Mouse (Mus musculus) heart, embryonic 10.5 days (tissue): ENCODE results near the gene Lix1l. TPM values are rescaled to one million over a fixed set of nuclear protein-coding genes. Genes with fewer than 3 reads are reported as not detected.

Source experiments
- DNase-seq: peaks from one replicate; pipeline ENCODE4 v3.0.0-alpha.2; 2017; ENCODE audit warnings: low spot score
- H3K27ac ChIP-seq: fragments of 300-500 bp; sonication (generic); 2 replicates; pipeline ENCODE4 v1.5.1; 2016; ENCODE audit warnings: mild to moderate bottlenecking
- H3K27me3 ChIP-seq: fragments of 300-500 bp; sonication (generic); 2 replicates; pipeline ENCODE4 v1.6.1; 2016; ENCODE audit warnings: mild to moderate bottlenecking; ENCODE audit not compliant: poor library complexity, insufficient read depth, severe bottlenecking
- H3K36me3 ChIP-seq: fragments of 300-500 bp; sonication (generic); 2 replicates; pipeline ENCODE4 v1.6.1; 2016; ENCODE audit warnings: mild to moderate bottlenecking, moderate library complexity
- H3K4me1 ChIP-seq: fragments of 300-500 bp; sonication (generic); 2 replicates; pipeline ENCODE4 v1.6.1; 2016; ENCODE audit warnings: mild to moderate bottlenecking
- H3K4me3 ChIP-seq: fragments of 300-500 bp; sonication (generic); 2 replicates; pipeline ENCODE4 v1.5.1; 2016; ENCODE audit warnings: mild to moderate bottlenecking, moderate library complexity
- H3K9me3 ChIP-seq: fragments of 300-500 bp; sonication (generic); 2 replicates; pipeline ENCODE4 v1.6.1; 2016; ENCODE audit warnings: mild to moderate bottlenecking, moderate library complexity
- WGBS: fragments of 180-500 bp; shearing (Covaris S2); methylation state at CpG from one replicate; pipeline ENCODE4 v1.1.7; 2016; 5-methylcytosine and 5-hydroxymethylcytosine counted together
- polyA plus RNA-seq: library from polyadenylated mRNA; unstranded; fragments of >200 nt; fragmentation: Nextera tagmentation; extraction: Ambion mirVana; gene quantifications from 2 replicates; pipeline ENCODE4 v1.2.1, GENCODE M21; 2016

Lix1l gene
- polyA plus RNA-seq, 1 experiment from 2014 or later, result 4.8 TPM

DNA sequence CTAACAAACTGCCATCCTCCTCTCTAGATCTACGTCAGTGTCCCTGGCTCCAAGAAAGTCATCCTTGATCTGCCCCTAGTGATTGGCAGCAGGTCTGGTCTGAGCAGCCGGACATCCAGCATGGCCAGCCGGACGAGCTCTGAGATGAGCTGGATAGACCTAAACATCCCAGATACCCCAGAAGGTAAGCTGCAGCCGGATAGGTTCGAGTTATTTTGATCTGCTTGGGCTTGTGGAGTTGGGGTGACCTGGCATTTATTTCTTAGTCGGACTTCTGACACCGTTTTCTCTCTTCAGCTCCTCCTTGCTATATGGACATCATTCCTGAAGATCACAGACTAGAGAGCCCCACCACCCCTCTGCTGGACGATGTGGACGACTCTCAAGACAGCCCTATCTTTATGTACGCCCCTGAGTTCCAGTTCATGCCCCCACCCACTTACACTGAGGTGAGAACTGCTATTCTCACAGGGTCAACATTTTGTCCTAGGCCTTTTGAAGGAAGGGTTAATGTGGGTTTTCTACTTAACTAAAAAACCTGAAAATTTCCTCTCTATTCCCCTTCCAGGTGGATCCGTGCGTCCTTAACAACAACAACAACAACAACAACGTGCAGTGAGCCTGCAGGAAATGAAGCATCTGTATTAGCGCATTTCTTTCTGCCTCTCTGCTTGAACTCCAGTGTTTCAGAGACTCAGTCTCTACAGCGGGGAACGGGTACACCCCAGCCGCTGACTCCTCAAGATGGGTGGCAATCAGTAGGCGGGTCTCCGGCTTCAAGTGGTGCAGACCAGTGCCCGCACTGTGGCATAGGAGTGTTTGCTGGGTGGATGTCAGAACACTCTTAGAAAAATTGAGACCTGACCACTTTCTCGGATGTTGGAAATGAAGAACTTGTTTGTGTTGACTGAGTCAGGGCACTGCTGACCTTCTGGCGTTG, 40.8 kb upstream of the Lix1l start:
- Histone ChIP-seq H3K36me3 (peaks cover 28% of the 10 kb centered on the region), H3K4me3 (peak overlapping the region; percentile 83), H3K27me3 (no peaks in the 10 kb centered on the region), H3K4me1 (peaks cover 53% of the 10 kb centered on the region), H3K27ac (peak overlapping the region; percentile 17; the same call in 1 of the 2 replicates), H3K9me3 (no peaks in the 10 kb centered on the region)
- WGBS, result 73% methylated on average over 23 of the region's 23 CpGs
- no peak for DNase-seq

GRCm38 (mm10) chr3:96560881-96561668, 39.9 kb upstream of the Lix1l start:
- Histone ChIP-seq H3K4me3 (peak overlapping the region; percentile 83), H3K4me1 (peaks cover 47% of the 10 kb centered on the region), H3K27ac (peak overlapping the region; percentile 54; the same call in 1 of the 2 replicates), H3K36me3 (peaks cover 28% of the 10 kb centered on the region), H3K9me3 (no peaks in the 10 kb centered on the region), H3K27me3 (no peaks in the 10 kb centered on the region)
- no peak for DNase-seq
- WGBS, result 81% methylated on average over 9 of the region's 9 CpGs

DNA sequence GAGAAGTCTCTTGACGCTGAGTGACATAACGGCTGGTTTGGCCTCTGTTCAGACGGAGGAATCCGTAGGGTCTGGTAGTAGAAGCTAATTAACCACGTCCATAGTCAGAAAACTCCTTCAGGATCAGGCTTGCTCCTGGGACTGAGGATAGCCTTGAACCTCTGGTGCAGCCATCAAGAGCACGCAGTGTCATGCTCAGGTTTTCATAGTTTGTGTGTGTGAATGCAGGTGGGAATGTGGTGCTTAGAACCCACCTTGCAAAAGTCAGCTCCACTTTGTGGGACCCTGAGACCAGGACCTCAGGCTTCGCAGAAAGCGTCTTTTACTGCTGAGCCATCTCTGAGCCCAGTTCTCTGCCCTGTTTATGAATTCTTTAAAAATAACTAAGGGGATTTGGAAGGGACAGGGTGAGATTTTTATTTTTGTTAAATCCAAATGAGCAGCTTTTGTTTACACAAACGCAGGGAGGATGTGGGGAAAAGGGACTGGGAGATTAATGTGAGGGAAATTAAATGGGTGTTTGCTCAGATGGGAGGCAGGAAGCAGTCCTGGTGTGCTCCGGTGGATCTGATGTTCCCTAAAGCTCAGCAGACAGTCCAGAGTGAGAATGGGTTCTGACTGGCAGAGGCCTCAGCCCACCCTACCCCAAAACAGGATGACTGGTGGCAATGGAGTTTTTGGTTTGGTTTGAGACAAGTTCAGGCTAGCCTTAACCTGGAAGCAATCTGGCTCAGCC, 38.8 kb upstream of the Lix1l start:
- peaks cover 45% of the 10 kb centered on the region for H3K4me1 ChIP-seq
- 60% methylated on average over 10 of the region's 10 CpGs for WGBS
- peaks cover 28% of the 10 kb centered on the region for H3K36me3 ChIP-seq
- no peaks in the 10 kb centered on the region for H3K9me3 ChIP-seq
- no peaks in the 10 kb centered on the region for H3K27me3 ChIP-seq
- H3K27ac ChIP-seq, result no peak overlapping the region; the same call in 1 of the 2 replicates
- no peak for DNase-seq
- peak overlapping the region; percentile 2; the same call in 1 of the 2 replicates for H3K4me3 ChIP-seq

- Histone ChIP-seq H3K4me3 (no peak overlapping the region), H3K27ac (no peak overlapping the region), H3K4me1 (peaks cover 45% of the 10 kb centered on the region), H3K27me3 (no peaks in the 10 kb centered on the region), H3K36me3 (peaks cover 28% of the 10 kb centered on the region), H3K9me3 (no peaks in the 10 kb centered on the region)
- DNase-seq, result no peak
- WGBS, result 94% methylated on average over 8 of the region's 8 CpGs
These were observed 37.7 kb upstream of the Lix1l start for GRCm38 (mm10) chr3:96563267-96563666.

- Histone ChIP-seq H3K4me1 (peaks cover 48% of the 10 kb centered on the region), H3K27ac (peak overlapping the region; percentile 72), H3K4me3 (no peak overlapping the region), H3K36me3 (peaks cover 25% of the 10 kb centered on the region), H3K27me3 (no peaks in the 10 kb centered on the region), H3K9me3 (no peaks in the 10 kb centered on the region)
- DNase-seq, result no peak
- WGBS, result 56% methylated on average over 10 of the region's 10 CpGs
These were observed 36.9 kb upstream of the Lix1l start for GRCm38 (mm10) chr3:96563911-96564632.

DNA sequence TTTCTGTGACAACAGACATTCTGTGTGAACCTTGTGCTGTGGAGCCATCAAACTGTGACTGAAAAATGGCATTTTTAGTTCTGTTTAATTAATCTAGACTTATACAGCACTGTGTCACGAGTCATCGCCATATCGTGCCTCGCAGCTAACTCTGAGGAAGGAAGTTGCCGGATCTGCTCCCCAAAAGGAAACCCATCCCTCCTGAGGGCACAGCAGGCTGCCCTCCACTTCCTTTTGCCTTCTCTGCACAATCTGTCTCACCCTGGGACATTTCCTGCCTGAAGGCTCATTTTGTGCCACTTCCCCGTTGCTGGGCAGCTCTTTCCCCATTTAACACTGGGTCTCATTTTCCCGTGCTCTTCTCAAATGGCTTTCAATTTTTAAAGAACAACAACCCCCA, 36.3 kb upstream of the Lix1l start:
- no peaks in the 10 kb centered on the region for H3K9me3 ChIP-seq
- no peaks in the 10 kb centered on the region for H3K27me3 ChIP-seq
- H3K27ac ChIP-seq, result peak overlapping the region; percentile 72
- H3K36me3 ChIP-seq, result peaks cover 19% of the 10 kb centered on the region
- DNase-seq, result no peak
- no peak overlapping the region for H3K4me3 ChIP-seq
- WGBS, result 59% methylated on average over 7 of the region's 7 CpGs
- H3K4me1 ChIP-seq, result peaks cover 49% of the 10 kb centered on the region

DNA sequence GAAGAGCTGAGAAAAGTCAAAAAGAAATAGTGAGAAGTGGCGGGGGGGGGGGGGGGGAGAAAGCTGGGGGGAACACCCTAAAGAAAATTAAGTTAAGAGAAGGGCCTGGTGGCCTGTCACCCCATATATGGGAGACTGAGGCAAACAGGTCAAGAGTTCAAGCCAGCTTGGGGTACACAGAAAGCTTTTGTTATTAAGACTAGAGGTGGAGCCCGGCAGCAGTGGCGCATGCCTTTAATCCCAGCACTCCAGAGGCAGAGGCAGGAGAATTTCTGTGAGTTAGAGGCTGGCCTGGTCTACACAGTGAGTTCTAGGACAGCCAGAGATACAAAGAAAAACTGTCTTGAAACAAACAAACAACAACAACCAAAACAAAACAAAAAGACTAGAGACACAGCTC, 35.8 kb upstream of the Lix1l start:
- Histone ChIP-seq H3K27ac (peak overlapping the region; percentile 72; the same call in 1 of the 2 replicates), H3K27me3 (no peaks in the 10 kb centered on the region), H3K4me3 (no peak overlapping the region), H3K36me3 (peaks cover 14% of the 10 kb centered on the region), H3K9me3 (no peaks in the 10 kb centered on the region), H3K4me1 (peaks cover 49% of the 10 kb centered on the region)
- no peak for DNase-seq
- WGBS, result 88% methylated on average over 2 of the region's 3 CpGs

DNA sequence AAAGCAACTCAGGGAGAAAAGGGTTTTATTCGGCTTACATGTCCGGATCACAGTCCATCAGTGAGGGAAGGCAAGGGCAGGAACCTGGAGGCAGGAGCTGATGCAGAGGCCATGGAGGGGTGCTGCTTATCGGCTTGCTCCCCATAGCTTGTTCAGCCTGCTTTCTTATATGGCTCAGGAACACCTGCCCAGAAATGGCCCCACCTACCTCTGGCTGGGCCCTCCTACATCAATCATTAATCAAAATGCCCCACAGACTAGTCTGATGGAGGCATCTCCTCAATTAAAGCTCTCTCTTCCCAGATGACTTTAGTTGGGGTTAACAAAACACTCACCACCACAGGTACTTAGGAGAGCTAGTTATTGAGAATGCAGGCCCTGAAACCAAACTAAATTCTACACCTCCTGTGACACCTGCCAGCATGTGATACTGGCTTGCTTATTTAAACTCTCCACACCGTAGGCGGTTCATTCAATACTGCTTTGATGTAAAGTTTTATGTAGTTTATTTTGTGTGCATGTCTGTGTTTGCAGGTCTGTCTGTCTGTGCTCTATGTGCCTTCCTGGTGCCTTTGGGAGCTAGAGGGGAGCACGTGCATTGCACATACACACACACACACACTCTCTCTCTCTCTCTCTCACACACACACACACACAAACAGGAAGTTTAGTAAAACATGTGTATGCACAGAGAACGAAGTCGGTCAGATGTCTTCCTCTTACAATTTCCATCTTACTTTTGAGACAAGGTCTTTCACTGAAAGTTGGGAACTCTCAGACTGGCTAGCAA, 34.1 kb upstream of the Lix1l start:
- 76% methylated on average over 8 of the region's 8 CpGs for WGBS
- Histone ChIP-seq H3K4me3 (no peak overlapping the region), H3K4me1 (peaks cover 48% of the 10 kb centered on the region), H3K36me3 (no peaks in the 10 kb centered on the region), H3K9me3 (no peaks in the 10 kb centered on the region), H3K27ac (peak overlapping the region; percentile 24; the same call in 1 of the 2 replicates), H3K27me3 (no peaks in the 10 kb centered on the region)
- no peak for DNase-seq

DNA sequence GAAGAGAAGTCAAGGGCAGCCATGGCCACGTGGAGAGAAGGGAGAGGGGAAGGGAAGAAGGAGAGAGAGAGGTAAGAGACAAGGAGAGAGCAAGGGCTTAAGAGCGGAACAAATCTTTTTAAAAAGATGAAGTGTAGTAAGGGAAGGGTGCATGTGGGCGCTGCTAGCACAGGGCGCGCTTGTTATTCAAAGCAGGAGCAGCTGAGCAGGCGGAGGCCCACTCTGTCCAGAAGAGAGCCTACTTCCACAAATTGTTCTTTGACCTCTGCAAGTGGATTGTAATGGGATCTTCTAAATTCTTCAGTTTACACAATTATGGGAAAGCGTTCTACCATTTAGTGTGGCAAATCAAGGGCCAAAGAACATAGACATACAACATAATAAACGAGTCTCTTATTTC, 32.3 kb upstream of the Lix1l start:
- WGBS, result 72% methylated on average over 8 of the region's 8 CpGs
- no peak for DNase-seq
- H3K4me1 ChIP-seq, result peaks cover 55% of the 10 kb centered on the region
- no peaks in the 10 kb centered on the region for H3K27me3 ChIP-seq
- H3K27ac ChIP-seq, result no peak overlapping the region
- no peaks in the 10 kb centered on the region for H3K36me3 ChIP-seq
- H3K9me3 ChIP-seq, result no peaks in the 10 kb centered on the region
- H3K4me3 ChIP-seq, result no peak overlapping the region

- Histone ChIP-seq H3K4me1 (peaks cover 55% of the 10 kb centered on the region), H3K27ac (peak overlapping the region; percentile 33; the same call in 1 of the 2 replicates)
- WGBS, result 81% methylated on average over 13 of the region's 13 CpGs
These were observed 31.4 kb upstream of the Lix1l start for GRCm38 (mm10) chr3:96569506-96569905.

GRCm38 (mm10) chr3:96569966-96570605, 30.9 kb upstream of the Lix1l start:
- Histone ChIP-seq H3K9me3 (no peaks in the 10 kb centered on the region), H3K27ac (peak overlapping the region; percentile 60; the same call in 1 of the 2 replicates), H3K4me3 (no peak overlapping the region), H3K4me1 (peaks cover 55% of the 10 kb centered on the region), H3K27me3 (no peaks in the 10 kb centered on the region), H3K36me3 (no peaks in the 10 kb centered on the region)
- no peak for DNase-seq
- WGBS, result 79% methylated on average over 11 of the region's 11 CpGs

More at GRCm38 (mm10) chr3:96569506-96569905, 31.4 kb upstream of the Lix1l start:
- no peaks in the 10 kb centered on the region for H3K36me3 ChIP-seq
- H3K9me3 ChIP-seq, result no peaks in the 10 kb centered on the region
- no peaks in the 10 kb centered on the region for H3K27me3 ChIP-seq
- DNase-seq, result no peak
- H3K4me3 ChIP-seq, result no peak overlapping the region; the same call in 1 of the 2 replicates
